Mouse (Mus musculus): ENCODE measurements around the gene Gabarap. TPM values are rescaled to one million over a fixed set of nuclear protein-coding genes. Genes with fewer than 3 reads are reported as not detected.
"Not testable (repeated sequence)": the region's sequence is repeated elsewhere in the genome, so short reads cannot be mapped to it uniquely, and the experiment has no call there.

Gene Gabarap
- total RNA-seq (2021): 100 to 1,000 TPM; 142 to 178 TPM
- long read RNA-seq, experiment 1, transcript Gabarap-201 (4 exons, 1,351 nt): major isoform, 138 of 145 reads
- long read RNA-seq, experiment 1, partial matches to known transcripts: 6 of 145 reads
- long read RNA-seq, experiment 1, other reads (novel, unspliced or antisense): 1 of 145 reads
- long read RNA-seq, experiment 2, transcript Gabarap-201 (4 exons, 1,351 nt): major isoform, 221 of 229 reads
- long read RNA-seq, experiment 2, partial matches to known transcripts: 7 of 229 reads
- long read RNA-seq, experiment 2, other reads (novel, unspliced or antisense): 1 of 229 reads

DNA sequence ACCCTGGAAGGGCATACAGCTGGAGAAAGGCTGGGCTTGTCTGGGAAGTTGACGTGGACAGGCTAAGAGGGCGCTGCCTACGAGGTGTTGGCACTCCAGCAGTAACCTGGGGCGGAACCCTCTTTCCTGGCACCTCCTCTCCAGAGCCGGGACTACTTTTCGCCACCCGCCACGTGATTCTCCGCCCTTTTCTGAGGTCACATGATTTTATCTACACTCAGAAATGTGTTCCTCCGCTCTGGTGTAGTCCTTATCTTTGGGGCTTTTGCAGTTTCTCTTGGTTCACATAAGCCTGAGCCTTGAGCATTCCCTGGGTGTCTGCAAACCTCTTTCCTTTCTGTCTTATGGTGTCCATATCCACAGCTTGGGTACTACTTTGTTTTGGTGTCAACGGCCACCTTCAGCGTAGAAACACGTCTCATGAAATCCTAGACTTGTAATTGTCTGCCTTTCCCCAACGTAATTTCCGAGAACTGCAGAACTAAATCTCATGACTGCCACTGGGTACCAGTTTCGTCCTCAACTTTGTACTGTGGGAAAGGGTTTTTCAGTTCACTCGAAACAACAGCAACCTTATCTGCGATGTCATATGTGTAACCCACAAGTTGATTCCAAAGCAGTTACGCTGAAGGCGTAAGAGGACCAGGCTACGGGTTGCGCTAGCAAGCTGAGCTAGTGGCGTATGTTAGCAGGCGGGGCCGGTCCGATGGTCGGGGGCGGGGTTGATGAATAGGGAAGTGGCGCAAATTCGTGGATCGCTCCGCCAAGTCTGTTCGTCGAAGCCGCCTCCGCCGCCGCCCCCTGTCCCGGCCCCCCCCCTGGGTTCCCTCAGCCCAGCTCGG, at the start of gene Gabarap:
Gabarap (plus strand) TSS at position 294 of the 842 bp plus-strand sequence.
- intact Hi-C loops (cut with DNase I): loop anchor here (10.0 kb wide), 2 partner anchors 576 to 664 kb away; partner anchors contain the start of genes Eno3, Kdm6b and Pfn1
- peak; percentile 92 to 94 for DNase-seq

DNA sequence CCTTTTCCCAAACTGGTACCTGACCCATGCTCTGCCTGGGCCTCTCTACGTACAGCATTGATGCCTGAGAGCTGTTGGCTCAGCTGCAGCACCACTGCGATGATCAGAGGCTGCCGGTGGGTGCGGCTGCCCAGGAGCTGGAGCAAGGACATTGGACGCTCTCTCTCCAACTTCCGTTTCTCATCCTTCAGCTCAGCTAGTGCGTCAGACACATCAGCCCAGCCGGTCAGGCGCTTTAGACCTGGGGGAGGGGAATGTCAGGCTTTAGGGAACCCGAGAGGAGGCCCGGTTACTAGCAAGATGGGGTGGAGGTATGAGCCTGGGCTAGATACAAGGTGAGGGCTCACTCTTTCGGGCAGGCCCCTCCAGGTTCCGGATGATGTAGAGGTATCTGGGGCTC, 45.7 kb upstream of the Gabarap start:
- intact Hi-C loops (cut with DNase I): no loop called here
- DNase-seq: no peak

GRCm38 (mm10) chr11:69945997-69946891, 44.7 kb upstream of the Gabarap start:
- DNase-seq: no peak
- intact Hi-C loops (cut with DNase I): no loop called here

DNA sequence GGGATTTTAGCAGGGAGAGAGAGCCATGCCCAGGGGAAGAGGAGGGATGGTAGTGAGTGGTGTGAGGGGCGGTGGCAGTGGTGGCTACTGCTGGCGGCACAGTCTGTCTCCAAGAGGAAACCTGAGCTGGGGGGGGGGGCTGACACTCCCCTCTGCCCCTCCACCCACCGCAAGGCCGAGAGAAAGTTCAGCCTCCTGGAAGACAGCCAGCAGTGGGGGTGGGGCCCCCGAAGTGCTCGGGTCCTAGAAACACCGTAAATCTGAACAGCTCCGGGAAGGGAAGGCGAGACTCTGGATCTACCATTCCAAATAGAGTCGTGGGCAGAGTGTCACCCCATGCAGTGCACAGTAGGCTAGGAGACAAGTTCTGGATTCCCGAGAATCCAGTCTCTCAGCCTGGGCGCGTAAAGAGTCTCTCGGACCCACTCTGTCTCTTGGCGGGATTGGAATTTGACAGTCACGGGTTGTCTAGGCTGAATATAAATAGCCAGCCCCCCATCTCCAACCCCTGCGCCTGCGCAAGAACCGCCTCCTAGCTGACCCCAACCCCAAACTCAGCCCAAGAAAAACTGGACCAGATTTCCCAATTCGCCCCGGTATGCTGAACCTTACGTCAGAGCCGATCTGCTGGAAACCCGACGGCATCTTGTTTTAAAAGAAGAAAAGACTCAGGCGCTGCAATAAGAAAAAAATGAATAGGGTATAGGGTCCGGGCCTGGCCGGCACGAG, 43.4 kb upstream of the Gabarap start:
- intact Hi-C loops (cut with DNase I): no loop called here
- DNase-seq: peak; percentile 68 to 83

GRCm38 (mm10) chr11:69948066-69948762, 42.7 kb upstream of the Gabarap start, which contains the start of gene Slc2a4:
TSS of gene Slc2a4 (minus strand) at chr11:69948188.
- peak; percentile 89 to 93 for DNase-seq
- intact Hi-C loops (cut with DNase I): no loop called here

- peak; percentile 86 to 89 for DNase-seq
- intact Hi-C loops (cut with DNase I): loop anchor here (1.0 kb wide), 1 partner anchor 14 kb away; no protein-coding TSS in a partner anchor
These were observed 42.2 kb upstream of the Gabarap start for GRCm38 (mm10) chr11:69948763-69949150.

GRCm38 (mm10) chr11:69950807-69951459, 40.0 kb upstream of the Gabarap start:
- no peak for DNase-seq
- intact Hi-C loops (cut with DNase I): no loop called here

GRCm38 (mm10) chr11:69952274-69952673, 38.7 kb upstream of the Gabarap start:
- intact Hi-C loops (cut with DNase I): no loop called here
- no peak for DNase-seq

DNA sequence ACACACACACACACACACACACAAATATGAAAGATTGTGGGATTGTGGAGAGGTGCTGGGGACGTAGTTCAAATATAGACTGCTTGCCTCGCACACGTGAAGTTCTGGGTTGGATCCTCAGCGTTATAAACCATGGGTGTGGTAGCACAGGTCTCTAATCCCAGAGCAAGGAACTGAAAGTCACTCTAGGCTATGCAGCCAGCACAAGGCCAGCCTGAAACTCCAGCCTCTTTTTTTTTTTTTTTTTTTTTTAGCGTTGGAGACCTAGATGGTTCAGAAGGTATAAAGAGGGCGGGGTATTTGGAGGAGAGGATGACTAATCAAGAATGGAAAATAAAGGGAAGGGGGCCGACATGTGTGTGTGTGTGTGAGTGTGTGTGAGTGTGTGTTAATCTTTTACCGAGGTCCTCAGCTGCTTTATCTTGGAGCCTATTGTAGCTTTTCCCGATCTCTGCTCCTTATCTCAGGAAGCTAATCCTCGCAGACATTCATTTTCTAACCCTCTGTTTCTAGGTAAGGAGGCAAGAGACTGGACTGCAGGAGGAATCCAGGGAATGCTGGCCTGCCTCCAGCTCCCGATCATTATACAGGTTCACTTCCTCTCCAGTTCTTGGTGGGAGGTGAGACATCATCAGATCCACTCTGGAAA, 37.6 kb upstream of the Gabarap start:
- intact Hi-C loops (cut with DNase I): no loop called here
- no peak for DNase-seq

- intact Hi-C loops (cut with DNase I); DNase-seq: not testable (repeated sequence)
These were observed 35.3 kb upstream of the Gabarap start for GRCm38 (mm10) chr11:69955618-69956017.

DNA sequence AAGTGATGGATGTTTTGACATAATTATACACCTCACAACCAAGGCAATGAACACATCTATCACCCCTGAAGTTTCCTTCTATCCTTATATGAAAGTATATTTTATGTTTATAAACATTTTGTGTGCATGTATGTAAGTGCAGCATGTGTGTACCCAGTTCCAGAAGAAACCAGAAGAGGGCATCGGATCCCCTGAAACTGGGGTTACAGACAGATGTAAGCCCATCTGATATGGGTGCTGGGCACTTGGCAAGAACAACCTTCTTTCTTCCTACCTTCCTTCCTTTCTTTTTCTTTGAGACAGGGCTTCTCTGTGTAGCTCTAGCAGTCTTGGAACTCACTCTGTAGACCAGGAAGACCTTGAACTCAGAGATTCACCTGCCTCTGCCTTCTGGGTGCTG, 34.7 kb upstream of the Gabarap start:
- intact Hi-C loops (cut with DNase I): no loop called here
- DNase-seq: no peak

- DNase-seq: no peak
- intact Hi-C loops (cut with DNase I): no loop called here
These were observed 30.3 kb upstream of the Gabarap start for GRCm38 (mm10) chr11:69960616-69961015.

DNA sequence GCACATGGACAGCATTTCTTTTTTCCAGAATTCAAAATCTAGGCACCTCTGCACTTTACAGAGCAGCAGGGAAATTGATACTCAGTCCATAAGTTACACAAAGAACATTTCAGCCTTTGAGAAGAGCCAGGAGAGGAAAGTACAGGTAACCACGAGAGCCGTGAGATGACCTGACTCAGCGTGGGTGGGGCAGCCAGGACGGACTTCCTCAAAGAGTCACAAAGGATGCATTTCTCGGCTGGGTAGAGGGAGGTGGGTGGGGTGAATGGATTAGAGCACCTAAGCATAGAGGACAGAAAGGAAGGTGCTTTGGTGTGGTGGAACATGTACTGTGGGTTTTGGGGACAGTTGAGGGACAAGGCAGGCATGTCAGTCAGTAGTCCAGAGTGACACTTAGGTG, 29.1 kb upstream of the Gabarap start:
- intact Hi-C loops (cut with DNase I): no loop called here
- no peak for DNase-seq

- DNase-seq: no peak
- intact Hi-C loops (cut with DNase I): no loop called here
These were observed 26.2 kb upstream of the Gabarap start, which contains the start of gene Cldn7 for GRCm38 (mm10) chr11:69964650-69965270. TSS of gene Cldn7 (plus strand) at chr11:69964779.

GRCm38 (mm10) chr11:69965271-69966005, 25.5 kb upstream of the Gabarap start:
- intact Hi-C loops (cut with DNase I): no loop called here
- no peak for DNase-seq

GRCm38 (mm10) chr11:69966006-69966859, 24.7 kb upstream of the Gabarap start:
- intact Hi-C loops (cut with DNase I): no loop called here
- no peak for DNase-seq
